11 mouse cellular contexts compared by ENCODE assay signal in the genomic region with DNA sequence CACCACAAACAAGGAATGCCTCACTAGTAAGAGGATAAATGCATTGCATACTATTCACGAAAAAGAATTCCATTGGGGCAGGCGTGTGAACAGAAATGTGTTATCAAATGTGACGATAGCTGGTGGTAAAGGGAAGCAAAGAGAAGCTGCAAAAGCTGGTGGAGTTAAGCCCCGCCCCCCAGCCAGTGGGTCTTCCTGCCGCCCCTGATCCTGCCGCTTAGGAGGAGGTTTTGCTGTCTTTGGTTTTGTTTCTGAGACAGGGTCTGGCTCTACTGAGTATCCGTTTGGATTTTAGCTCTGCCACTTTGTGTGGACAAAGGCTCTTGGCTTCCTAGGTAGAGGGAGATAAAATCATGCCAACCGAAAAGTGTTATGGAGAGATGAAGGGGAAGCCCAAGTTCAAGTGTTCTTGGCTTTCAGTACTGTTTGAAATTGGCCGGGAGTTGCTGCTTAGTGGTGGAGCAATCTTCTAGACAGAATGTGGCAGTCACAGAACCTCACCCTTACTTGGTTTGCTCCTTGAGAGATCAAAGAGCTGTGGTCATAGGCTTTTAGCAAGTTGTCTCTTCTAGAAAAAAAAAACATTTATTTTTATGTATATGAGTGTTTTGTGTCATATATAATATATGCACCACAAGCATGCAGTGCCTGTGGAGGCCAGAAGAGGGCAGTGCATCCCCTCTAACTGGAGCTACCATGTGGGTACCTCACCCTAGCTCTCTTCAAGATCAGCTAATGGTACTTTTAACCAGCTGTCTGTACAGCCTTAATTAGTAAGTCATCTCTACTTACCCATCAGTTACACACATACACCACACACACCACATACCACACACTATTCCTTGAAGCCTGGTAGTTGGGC. TPM values are rescaled to one million over a fixed set of nuclear protein-coding genes. Genes with fewer than 3 reads are reported as not detected.
A peak's percentile ranks its signal among the peaks of the same experiment; 100 is the strongest.
DNase-seq lines count a peak whose midpoint lies in the region; ATAC-seq and TF ChIP-seq lines count a peak whose summit lies in the region.
"Had no signal": no experiment of that assay in that cellular context is flagged by ENCODE, and none has a peak within 500 bp of the region (broad histone marks: within the 10 kb centered on the region; RNA-seq: fewer than 3 reads in every experiment).

No protein-coding gene starts in this region.

- no peak overlapping the region for H3K4me3 ChIP-seq in heart, embryonic 14.5 days (ENCODE audit: control insufficient read depth in 1 of 2, insufficient read depth in 1 of 2, low read depth in 1 of 2, low read length in 2 of 2)
- H3K4me3 ChIP-seq in testis, adult 2 months (ENCODE audit: control insufficient read depth, low read depth, low read length), result peak overlapping the region; percentile 1
- no peak overlapping the region for H3K4me3 ChIP-seq in midbrain, embryonic 10.5 days

- 51% methylated on average over 9 of the region's 9 CpGs for WGBS in heart, embryonic 14.5 days
- 82% methylated on average over 9 of the region's 9 CpGs for WGBS in midbrain, embryonic 10.5 days

- no peaks in the 10 kb centered on the region for H3K36me3 ChIP-seq in heart, embryonic 14.5 days (ENCODE audit: control insufficient read depth, insufficient read depth, low read length)
- no peaks in the 10 kb centered on the region for H3K36me3 ChIP-seq in testis, adult 2 months (ENCODE audit: control insufficient read depth, insufficient read depth, low read length)
- no peaks in the 10 kb centered on the region for H3K36me3 ChIP-seq in midbrain, embryonic 10.5 days

- H3K27ac ChIP-seq in heart, embryonic 14.5 days (replicated peaks in 1 of 2; ENCODE audit: control insufficient read depth in 1 of 2, insufficient read depth in 1 of 2, low read depth in 2 of 2, low read length in 2 of 2), result no peak overlapping the region
- H3K27ac ChIP-seq in testis, adult 2 months (ENCODE audit: control insufficient read depth, insufficient read depth, low read depth, low read length), result no peak overlapping the region
- H3K27ac ChIP-seq in midbrain, embryonic 10.5 days (replicated peaks), result no peak overlapping the region
- H3K27ac ChIP-seq: macrophage had no signal

- TF ChIP-seq CTCF in testis, adult 2 months (IDR thresholded peaks at IDR 0.05; ENCODE audit: control insufficient read depth, insufficient read depth, insufficient replicate concordance, low read depth, low read length), result peak; percentile 67; the same call in 1 of the 2 replicates

- H3K9ac ChIP-seq in heart, embryonic 14.5 days (ENCODE audit: low read length), result no peak overlapping the region

- H3K4me2 ChIP-seq in heart, embryonic 14.5 days (ENCODE audit: low read length), result peak overlapping the region; percentile 40

- peaks cover 2 to 5% of the 10 kb centered on the region in 2 experiments; a peak in 1 of 4 replicates for H3K4me1 ChIP-seq in heart, embryonic 14.5 days (ENCODE audit: control insufficient read depth in 2 of 2, insufficient read depth in 2 of 2, low read length in 2 of 2)
- H3K4me1 ChIP-seq in testis, adult 2 months (ENCODE audit: control insufficient read depth, insufficient read depth, low read length), result peaks cover 3% of the 10 kb centered on the region
- no peaks in the 10 kb centered on the region for H3K4me1 ChIP-seq in midbrain, embryonic 10.5 days

- DNase-seq in heart, adult 9 months (ENCODE audit: low spot score in 2 of 2), result no peak
- DNase-seq in right cerebral cortex, postnatal 4 days, result peak; percentile 36
- no peak for DNase-seq in right cerebral cortex, postnatal 14 days
- DNase-seq in heart, postnatal 10 days, result peak; percentile 14 to 15
- DNase-seq in spleen, postnatal 14 days (ENCODE audit: low spot score in 2 of 2), result no peak
- DNase-seq in midbrain, embryonic 10.5 days (ENCODE audit: low spot score), result no peak
- DNase-seq: adrenal gland, postnatal 10 days; cerebellum, adult 18-20 months had no signal

- no peaks in the 10 kb centered on the region for H3K9me3 ChIP-seq in heart, embryonic 14.5 days (ENCODE audit: control insufficient read depth, low read length)
- H3K9me3 ChIP-seq in midbrain, embryonic 10.5 days (replicated peaks), result no peaks in the 10 kb centered on the region; the same call in 1 of the 2 replicates

- no peak for ATAC-seq in heart, embryonic 14.5 days (ENCODE audit: insufficient number of reproducible peaks, insufficient read depth, low FRiP score, low read depth)

- no peaks in the 10 kb centered on the region for H3K27me3 ChIP-seq in heart, embryonic 14.5 days (ENCODE audit: control insufficient read depth, insufficient read depth, low read length)
- H3K27me3 ChIP-seq in testis, adult 2 months (ENCODE audit: control insufficient read depth, insufficient read depth, low read length), result no peaks in the 10 kb centered on the region
- H3K27me3 ChIP-seq in midbrain, embryonic 10.5 days (ENCODE audit: low read depth, poor library complexity, severe bottlenecking), result no peaks in the 10 kb centered on the region

- TF ChIP-seq POLR2A in testis, adult 2 months (IDR thresholded peaks at IDR 0.05; ENCODE audit: control insufficient read depth, low read depth, low read length), result no peak

- intact Hi-C loops in heart, postnatal 10 days (cut with DNase I), result no loop called here

RNA-seq across cellular contexts. Expression of a gene that starts 59.8 kb away (rescaled TPM):
- not detected in 2 replicates for polyA plus RNA-seq in heart, embryonic 14.5 days (2014; fragmentation: Nextera tagmentation; extraction: Ambion mirVana)
- total RNA-seq in heart, postnatal 10 days (2021), result not detected
- polyA plus RNA-seq in testis, adult 2 months (2012; rRNA removed), result 40.3 and 42.3 TPM in 2 replicates
- polyA plus RNA-seq in midbrain, embryonic 10.5 days (2016; fragmentation: Nextera tagmentation; extraction: Ambion mirVana), result not detected in 2 replicates
- polyA plus RNA-seq: macrophage had no signal

Comparison
In these comparisons a context has a peak if more than half of its experiments do, and no peak if none do; other contexts are left out.
1. DNase-seq: peak in right cerebral cortex, postnatal 4 days (single experiment) and heart, postnatal 10 days (2 of 2); none in heart, adult 9 months (0 of 2), right cerebral cortex, postnatal 14 days (single experiment), spleen, postnatal 14 days (0 of 2) and midbrain, embryonic 10.5 days (single experiment).
2. RNA of a gene that starts 59.8 kb away (polyA plus RNA-seq): 40.3 to 42.3 TPM in testis, adult 2 months; not detected in heart, embryonic 14.5 days and not detected in midbrain, embryonic 10.5 days; every median in the first group is over 10 times any median in the second.